Mouse (Mus musculus): Measurements from ENCODE around the gene Pqlc3.
"Not testable (repeated sequence)": the region's sequence is repeated elsewhere in the genome, so short reads cannot be mapped to it uniquely, and the experiment has no call there.

Pqlc3 gene

DNA sequence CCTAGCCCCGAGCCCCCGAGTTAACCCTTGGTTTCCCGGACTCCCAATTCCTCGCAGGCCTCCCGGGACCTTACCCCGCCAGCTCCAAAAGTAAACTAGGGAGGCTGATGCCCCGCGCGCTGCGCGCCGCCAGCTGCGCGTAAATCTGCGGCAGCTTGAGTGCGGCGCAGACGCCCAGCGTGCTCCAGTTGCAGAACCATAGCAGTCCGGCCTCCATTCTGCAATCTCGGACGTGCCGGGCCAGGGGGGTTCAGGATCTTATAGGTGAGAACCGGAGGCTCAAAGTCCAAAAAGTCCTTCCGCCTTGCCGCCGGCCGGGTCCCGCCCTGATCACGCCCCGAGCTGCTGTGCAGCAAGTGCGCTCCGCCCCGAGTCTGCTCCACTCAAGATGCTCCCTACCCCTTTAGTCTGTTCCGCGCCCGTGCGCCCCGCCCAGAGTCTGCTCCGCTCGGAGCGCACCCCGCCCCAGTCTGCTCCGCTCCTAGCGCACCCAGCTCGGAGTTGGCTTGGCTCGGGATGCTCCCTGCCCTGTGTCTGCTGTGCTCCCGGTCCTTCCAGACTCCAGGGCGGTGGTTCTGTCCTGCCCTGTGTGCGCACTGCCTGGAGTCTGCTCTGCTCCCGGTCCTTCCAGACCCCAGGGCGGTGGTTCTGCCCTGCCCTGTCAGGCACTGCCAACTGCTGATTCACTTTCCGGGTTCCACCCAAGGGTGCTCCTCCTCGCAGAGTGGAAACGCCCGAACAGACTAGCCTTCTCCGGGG lies at the start of gene Pqlc3:
Gene Pqlc3, minus strand, starts transcription at position 670 of the 759 bp plus-strand sequence.
- peak; percentile 58 to 63 for DNase-seq

DNA sequence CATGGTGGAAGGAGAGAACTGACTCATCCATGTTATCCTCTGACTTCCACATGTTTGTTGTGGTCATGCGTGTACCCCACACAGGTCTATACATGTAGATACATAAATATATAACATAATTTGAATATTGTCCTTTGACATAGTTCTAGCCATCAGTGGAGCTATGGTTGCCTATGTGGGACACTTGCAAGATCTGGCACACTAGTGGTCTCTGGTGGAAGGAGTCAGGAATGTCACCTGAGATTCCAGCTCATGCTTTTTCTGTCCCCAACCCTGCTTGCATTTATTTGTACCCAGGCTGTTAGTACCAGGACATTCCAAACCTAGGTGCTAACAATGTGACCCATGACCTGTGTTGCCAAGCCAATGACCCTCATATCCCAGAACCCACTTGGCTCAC lies 49.6 kb upstream of the Pqlc3 start:
- DNase-seq, result no peak

DNA sequence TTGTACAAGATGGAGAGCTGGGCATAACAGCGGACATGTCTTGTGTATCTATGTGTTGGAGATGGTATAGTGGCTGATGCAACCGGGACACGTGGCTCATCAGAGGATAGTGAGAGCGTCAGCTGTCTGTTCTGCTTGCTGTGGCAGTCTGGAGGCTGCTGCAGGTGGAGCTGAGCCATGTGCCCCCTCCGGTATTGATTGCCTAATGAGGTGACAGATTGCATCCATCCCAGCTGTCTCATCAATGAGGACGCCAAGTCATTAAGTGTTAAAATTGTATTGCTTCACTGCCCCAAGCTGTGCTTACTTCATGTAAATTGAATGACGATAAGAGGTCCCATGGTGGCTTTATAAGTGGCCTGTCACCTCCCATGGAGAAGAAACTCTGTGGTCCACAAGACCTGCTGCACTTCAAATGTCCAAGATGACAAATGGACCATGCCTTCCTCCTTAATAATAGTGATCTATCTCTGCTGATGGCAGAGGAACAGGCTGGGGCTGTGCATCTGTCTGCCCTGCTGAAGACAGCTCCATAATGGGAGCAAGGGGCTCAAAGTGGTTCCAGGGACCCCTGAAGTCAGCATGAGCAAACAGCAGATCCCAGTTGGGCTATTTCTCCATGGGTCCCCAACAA lies 48.9 kb upstream of the Pqlc3 start:
- DNase-seq, result peak; percentile 38 to 45

DNA sequence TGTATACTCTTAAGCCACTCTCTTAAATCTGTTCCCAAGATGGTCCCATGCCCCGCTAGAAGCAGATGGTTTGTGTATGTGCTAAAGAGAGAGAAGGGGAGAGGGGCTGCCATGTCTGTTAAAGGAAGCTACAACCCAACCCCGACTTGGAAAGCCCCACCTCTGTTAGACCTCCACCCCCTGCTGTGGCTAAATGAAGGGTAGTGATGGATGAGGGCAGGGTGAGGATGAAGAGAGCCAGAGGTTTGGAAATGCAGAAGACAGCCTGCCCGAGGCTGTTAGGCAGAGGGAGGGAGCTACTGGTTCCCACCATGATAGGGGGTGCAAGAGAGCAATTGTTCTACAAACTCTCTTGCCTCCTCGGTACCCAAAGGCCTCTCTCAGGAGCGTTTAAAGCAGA lies 43.1 kb upstream of the Pqlc3 start:
- no peak for DNase-seq

DNA sequence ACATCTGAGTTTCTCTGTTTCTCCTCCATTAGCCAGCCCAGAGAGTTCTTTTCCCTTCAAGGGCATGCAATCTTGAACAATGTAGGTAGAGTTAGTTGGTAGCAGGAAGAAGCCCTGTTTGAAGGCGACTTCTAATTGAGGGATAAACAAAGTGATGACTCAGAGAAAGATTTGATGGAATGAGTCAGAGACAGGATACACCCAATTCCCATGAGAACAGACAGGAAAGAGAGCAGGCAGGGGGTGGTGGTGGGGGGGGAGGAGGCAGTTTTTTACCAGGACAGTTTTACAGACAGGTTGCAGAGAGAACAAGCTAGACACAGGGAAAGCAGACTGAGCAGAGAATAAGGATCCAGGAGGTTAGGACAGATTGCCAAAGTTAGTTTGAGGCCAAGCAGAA lies 40.4 kb upstream of the Pqlc3 start:
- no peak for DNase-seq

DNA sequence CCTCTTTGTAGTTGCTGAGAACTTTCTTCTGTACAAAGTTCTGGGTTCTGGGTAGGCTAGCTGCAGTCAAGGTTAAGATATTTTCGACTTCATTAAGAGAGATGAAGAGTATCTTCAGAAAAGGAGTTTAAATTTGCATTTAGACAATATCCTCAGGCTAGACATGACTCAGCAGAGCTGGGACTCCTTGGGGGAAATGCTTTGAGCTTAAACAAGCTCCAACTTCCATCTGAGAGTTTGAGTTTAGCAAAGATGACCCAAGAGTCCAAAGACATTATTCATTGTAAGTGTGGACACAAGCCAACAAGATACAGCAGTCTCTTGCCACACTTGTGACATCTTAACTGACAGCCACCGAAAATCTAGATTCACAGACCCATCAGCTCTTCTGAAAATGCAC lies 39.2 kb upstream of the Pqlc3 start:
- no peak for DNase-seq

DNA sequence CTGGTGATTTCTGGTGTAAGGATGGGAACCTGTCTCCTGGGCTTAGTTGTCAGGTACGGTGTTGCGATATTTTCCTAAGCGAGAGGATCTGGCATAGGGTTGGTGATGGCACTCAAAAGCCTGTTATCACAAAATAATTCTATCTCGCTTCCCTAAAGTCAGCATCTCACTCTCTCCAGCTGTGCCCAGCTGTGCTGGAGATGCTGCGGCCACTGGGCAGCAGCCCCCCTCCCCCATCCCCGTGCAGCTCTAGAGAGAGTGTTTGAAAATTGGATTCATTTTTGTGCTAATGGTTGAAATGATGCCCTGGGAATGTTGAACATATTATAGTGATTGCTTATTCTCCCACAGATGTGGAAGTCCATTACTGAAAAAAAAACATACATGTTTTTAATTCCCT lies 38.0 kb upstream of the Pqlc3 start:
- DNase-seq, result no peak

DNA sequence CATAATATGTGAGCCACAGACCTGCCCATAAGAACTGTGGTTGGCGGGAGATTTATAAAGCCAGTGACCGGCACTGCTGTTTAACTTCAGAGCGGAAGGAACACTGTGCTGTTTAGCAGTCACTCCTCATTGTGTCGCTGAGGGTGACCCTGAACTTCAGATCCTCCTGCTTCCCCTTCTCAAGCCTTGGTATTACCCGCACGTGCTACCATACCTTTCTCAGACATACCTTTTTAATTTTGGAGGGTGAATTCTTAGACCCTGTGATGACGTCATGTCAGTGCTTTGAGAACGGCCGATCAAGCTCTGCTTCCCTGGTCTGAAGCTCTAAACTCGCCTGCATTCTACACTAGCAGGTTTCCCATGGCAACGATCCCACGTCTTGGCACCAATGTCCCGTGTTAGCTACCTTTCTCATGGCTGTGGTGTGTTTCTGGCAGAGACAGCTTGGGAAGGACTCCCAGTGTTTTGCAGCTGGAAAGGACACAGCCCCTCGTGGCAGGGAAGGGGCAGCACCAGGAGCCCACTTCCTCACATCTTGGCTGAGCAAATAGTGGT lies 36.9 kb upstream of the Pqlc3 start:
- peak; percentile 35 to 45 for DNase-seq

DNA sequence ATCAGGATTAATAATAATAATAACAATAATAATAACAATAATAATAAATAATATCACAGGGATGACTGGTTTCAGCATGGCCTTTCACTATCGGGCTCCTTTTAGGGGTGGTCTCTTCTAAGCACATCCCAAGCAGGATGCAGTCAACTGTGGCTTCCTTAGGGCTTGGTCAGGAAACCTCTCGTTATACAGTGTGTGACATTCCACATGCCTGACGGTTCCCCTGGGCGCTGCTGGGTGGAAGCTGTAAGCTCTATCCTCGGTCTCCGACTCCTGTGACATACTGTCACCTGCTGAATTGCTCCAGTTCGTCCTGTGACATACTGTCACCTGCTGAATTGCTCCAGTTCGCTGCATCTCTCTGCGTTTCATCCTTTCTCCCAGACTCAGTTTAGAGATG lies 36.3 kb upstream of the Pqlc3 start:
- no peak for DNase-seq

DNA sequence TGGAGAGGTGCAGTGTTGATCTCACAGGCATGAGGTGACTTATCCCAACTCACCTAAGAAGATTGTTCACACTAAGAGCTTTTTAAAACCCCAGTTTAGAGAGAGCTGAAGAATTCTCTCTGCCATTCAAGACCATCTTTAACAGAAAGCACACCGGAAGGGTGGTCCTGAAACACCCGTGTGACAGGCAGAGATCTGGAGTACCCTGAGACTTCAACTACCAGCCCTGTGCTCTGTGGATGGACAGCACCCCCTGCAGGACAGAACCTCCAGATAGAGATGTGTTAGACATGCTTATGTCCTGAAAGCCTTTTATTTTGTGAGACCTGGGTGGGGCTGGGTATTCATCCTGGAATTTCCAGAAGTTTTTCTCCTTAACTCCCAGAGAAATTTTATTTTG lies 34.9 kb upstream of the Pqlc3 start:
- DNase-seq, result peak in 1 of 2 experiments; percentile 53

DNA sequence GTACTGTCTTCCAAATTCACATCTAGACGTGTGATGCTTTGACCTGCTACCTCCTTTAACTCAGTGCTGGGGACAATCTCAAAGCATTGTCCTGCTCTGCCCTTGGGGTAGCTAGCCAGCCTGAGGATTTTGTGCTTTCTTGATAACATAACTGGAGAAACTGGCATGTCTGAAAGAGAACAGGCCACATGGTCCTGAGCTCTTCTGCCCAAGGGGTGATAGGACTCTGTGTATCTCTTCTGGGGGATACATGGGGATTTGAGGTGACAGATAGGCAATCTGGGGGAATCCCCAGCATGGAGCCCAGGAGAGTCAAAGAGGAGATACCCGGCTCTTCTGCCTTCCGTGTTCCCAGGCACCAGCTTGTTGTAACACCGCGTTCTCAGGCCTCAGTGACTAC lies 34.5 kb upstream of the Pqlc3 start:
- no peak for DNase-seq

DNA sequence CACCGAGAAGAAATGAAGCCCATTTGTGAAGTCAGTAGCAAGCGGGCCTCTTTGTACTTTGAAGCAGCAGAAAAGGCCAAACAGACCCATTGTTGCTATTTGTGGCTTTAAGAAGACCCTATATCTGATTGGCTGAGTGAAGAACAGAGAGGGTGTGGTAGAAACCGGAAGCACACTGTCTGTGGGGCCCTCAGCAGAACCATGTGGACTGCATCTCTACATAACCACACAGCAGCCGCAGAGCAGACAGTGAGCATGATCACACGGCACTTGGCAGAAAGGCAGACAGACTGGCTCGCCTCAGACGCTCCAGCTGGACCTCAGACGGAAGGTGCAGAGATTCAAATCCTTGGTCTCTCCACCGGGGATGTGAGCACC lies 33.2 kb upstream of the Pqlc3 start:
- no peak for DNase-seq

DNA sequence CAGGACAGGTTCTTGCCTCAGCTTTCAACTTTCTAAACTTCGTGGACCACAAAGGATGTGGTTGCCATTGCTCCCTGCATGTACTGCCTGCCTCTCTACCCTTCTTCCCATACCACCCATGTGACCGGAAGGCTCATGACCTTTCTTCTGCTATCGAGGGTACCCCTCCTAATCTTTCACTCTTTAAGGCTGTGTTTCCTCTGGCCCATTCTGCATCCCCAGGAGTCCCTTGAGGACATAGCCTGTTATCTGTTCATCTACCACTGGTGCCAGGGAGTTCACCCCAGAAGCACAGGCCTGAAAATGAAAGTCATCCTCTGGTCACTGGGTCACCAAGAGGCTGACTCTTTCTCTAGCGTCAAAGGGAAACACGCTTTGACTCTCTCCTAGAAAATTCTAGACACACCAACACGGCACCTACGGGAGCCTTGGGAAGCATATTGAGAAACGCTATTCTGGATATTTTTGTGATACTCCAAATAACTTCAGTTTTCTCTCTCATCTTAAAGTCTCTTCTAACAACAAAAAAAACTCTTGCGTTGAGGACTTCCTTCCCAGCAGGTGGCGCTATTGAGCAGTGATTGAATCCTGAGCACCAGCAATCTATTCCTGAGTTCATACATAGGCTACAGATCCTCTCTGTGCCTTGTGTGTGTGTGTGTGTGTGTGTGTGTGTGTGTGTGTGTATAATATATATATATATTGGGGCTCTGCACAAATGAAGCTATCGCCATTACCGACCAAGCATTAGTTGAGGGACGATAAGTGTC lies 32.7 kb upstream of the Pqlc3 start:
- DNase-seq, result peak; percentile 88 to 95

DNA sequence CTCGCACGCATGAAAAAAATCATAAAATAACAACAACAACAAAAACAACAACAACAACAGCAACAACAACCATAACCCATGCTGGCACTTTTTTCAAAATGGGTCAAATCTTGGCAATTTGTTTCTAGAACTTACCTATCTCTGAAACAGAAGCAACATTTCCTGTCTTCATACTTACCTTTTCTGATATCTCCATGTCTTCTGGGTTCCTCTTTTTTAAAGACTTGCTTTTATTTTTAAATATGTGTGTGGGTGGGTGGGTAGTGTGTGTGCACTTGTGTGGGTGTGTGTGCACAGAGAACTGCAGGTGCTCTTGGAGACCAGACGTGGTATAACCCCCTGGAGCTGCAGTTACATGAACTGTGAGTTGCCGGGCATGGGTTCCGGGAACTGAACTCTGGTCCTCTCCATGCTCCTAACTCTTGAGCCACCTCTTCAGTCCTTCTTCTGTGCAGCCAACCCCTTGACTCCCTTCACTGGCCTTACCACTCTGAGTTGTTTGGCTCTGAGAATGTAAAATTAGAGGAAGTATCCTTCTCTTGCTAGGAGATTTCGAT lies 24.4 kb upstream of the Pqlc3 start:
- no peak for DNase-seq

DNA sequence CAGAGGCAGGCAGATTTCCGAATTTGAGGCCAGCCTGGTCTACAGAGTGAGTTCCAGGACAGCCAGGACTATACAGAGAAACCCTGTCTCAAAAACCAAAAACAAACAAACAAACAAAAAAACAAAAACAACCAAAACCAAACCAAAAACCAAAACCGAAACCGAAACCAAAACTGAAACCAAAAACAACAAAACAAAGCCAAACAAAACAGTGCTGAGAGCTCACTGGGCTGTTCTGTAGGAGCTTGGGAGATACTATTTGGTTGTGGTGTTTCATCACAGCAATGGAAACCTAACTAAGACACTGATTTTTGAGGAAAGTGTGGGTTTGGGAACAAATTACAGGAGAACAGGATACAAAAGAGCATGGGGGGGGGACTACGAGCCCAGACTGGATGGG lies 21.9 kb upstream of the Pqlc3 start:
- DNase-seq, result no peak

DNA sequence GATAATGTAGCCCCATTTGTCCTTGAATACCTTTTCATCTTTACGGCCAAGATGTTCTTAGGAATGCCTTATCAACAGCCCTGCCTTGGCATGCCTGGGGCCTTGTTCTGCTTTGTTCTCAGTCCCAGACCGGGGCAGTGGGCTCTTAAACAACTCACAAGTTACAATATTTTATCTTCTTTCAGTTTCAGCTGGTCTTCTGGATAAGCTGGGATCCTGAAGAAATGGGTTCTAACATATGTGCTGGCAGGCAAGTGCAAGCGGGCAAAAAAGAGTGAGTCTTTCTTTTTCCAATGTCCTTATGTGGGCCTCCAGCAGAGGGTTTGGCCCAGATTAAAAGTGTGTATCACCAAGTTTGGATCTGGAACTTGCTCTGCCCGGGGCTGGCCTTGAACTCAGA lies 20.9 kb upstream of the Pqlc3 start:
- not testable (repeated sequence) for DNase-seq

DNA sequence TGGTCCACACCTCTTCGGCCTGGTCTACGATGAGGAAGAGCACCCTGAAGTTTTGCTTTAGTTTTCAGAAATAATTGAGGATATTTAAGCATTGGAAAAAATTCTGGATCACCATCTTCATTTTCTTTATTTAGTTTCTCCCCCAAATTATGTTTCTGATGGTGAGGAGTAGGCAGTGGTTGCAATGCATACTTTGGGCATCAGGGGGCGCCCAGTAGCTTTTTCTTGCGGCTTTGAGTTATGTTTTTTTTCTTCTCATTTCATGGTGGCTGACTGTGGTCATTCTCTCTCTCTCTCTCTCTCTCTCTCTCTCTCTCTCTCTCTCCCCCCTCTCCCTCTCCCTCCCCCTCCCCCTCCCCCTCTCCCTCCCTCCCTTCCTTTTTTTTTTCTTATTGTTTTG lies 18.3 kb upstream of the Pqlc3 start:
- DNase-seq, result peak; percentile 72 to 86

DNA sequence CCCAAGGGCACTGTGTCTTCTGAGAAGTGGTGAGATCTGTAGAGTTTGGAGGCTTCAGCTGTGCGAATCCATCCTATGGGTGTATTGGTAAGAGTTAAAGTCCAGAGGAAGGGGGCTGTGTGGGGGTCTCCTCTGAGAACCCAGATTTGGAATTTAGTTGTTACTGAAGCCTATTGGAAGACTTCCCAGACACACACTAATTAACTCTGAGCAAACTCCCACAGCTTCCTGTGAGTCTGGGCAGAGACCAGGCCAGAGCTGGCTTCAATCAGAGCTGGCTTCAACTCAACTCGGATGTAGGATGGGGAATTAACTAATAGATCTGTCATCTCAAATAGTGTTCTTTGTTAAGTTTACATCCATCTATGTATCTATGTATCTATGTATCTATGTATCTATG lies 15.5 kb upstream of the Pqlc3 start:
- DNase-seq, result no peak

DNA sequence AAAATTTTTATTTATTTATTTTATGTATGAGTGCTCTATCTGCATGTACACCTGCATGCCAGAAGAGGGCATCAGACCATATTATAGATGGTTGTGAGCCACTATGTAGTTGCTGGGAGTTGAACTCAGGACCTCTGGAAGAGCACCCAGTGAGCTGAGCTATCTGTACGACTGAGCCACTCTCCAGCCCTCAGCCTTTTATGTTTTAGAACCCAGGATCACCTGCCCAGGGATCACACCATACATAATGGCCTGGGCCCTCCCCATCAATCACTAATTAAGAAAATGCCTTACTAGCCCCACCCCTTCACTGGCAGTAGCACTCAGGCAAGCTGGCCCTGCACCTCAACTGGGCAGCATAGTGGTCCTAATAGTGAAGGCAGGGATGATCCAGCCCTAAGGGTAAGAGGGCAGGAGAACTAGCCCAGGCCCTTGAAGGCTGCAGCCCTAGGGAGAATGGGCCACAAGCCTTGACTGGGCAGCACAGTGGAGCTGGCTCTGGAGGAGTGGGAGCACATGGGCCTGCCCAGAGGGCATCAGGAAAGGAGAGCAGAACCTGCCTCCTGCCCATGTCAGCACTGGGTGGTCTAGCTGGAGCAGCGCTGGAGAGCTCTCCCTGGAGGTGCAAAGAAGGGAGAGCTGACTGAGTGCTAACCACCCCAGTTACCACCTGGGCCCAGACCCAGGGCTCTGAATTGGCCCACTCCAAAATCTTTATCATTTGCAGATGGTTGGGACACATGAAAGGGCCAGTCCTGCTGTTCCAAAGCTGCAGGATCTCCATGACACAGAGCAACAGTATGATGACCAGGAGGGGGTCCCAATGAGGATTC lies 12.1 kb upstream of the Pqlc3 start:
- no peak for DNase-seq

DNA sequence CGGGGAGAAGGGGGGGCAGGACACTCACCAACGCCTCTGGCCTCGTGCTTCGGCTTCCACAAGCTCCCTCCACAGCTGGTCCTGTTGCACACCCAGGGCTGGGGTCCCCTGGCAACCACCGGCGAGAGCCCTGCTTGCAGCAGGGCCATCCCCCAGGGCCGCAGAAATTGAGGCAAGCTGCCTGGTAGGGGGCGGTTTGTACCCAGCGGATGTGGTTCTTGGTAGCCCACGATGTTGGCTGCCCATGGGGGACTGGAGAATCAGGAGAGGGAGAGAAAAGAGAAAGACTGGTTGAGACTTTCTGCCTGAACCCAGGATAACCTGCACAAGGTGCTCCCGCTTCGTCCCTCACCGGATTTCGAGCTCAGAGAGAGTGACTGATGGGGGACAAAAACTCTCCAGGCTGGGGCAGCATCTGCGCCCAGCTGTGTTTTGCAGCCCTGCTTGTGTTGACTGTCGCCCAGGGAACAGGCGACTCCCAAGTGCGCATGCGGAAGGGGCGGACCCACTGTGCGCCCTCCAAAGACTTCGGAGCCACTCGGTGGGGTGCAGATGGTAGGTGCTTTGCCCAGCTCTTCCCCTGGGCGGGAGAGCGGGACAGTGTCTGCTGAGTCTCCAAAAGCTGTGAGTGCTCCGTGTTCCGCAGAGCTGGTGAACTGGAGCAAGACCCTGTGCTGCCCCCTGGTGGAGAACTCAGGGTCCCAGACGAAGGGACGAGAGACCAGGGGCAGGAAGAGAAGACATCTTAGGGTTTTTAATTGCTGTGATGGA lies 11.1 kb upstream of the Pqlc3 start, which contains the start of gene 2410004P03Rik:
Gene 2410004P03Rik, minus strand, starts transcription at position 628 of the 771 bp plus-strand sequence.
- peak; percentile 76 to 87 for DNase-seq

DNA sequence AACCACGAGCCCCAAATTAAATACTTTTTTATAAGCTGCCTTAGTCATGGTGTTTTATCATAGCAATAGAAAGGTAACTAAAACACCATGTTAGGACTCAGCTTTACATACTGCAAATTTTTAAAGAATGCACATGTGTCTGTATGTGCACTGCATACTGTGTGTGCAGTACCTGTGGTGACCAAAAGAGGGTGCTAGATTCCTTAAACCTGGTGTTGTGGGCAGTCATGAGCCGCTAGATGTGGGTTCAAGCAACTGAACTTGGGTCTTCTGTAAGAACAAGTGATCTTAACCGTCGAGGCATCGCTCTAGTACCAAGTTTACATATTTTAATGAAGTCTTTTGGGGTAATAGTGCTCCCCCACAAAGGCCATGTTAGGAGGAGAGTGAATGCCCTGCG lies 9.3 kb upstream of the Pqlc3 start:
- DNase-seq, result no peak
